Mouse (Mus musculus) myocyte (in vitro differentiated cells): ENCODE results near the gene Dpagt1. TPM values are rescaled to one million over a fixed set of nuclear protein-coding genes. Genes with fewer than 3 reads are reported as not detected.

ENCODE experiments used
- H3K27me3 ChIP-seq: one replicate; pipeline ENCODE4 v1.6.1; 2011; ENCODE audit not compliant: control insufficient read depth, insufficient read depth, insufficient read length
- H3K36me3 ChIP-seq: one replicate; pipeline ENCODE4 v1.6.1; 2011; ENCODE audit not compliant: control insufficient read depth, insufficient read depth
- H3K4me2 ChIP-seq: one replicate; pipeline ENCODE4 v1.6.1; 2011; ENCODE audit warnings: low read depth, control low read depth
- H3K4me3 ChIP-seq: one replicate; pipeline ENCODE4 v1.5.1; 2011; ENCODE audit warnings: mild to moderate bottlenecking, control low read depth, moderate library complexity
- H3K79me2 ChIP-seq: one replicate; pipeline ENCODE4 v1.6.1; 2011; ENCODE audit not compliant: control insufficient read depth, insufficient read depth
- H3ac ChIP-seq: one replicate; pipeline ENCODE4 v1.6.1; 2011; ENCODE audit not compliant: control insufficient read depth, insufficient read length
- CEBPB ChIP-seq: IDR thresholded peaks from 2 replicates; pipeline ENCODE4 v1.6.1; 2011; ENCODE audit warnings: mild to moderate bottlenecking, moderate library complexity; ENCODE audit not compliant: poor library complexity, insufficient read depth, severe bottlenecking
- E2F4 ChIP-seq: IDR thresholded peaks from one replicate; pipeline ENCODE4 v1.6.1; 2011; ENCODE audit warnings: mild to moderate bottlenecking, control low read depth, moderate library complexity; ENCODE audit not compliant: insufficient read depth
- MAX ChIP-seq: IDR thresholded peaks from one replicate; pipeline ENCODE4 v1.6.1; 2011; ENCODE audit warnings: low read depth, mild to moderate bottlenecking, control low read depth
- MYOD1 ChIP-seq, 3 experiments: IDR thresholded peaks; one replicate each; pipeline ENCODE4 v1.6.1; 2011; ENCODE audit warnings: control low read depth in 2 of 3, low read depth in 2 of 3, mild to moderate bottlenecking in 2 of 3, moderate library complexity in 1 of 3; ENCODE audit not compliant: insufficient read length in 2 of 3, control insufficient read depth in 1 of 3
- MYOG ChIP-seq, 3 experiments: IDR thresholded peaks; one replicate each; pipeline ENCODE4 v1.6.1; 2011; ENCODE audit warnings: control low read depth in 2 of 3, low read depth in 2 of 3, mild to moderate bottlenecking in 2 of 3; ENCODE audit not compliant: insufficient read length in 2 of 3, control insufficient read depth in 1 of 3, insufficient read depth in 1 of 3
- POLR2A ChIP-seq: IDR thresholded peaks from one replicate; pipeline ENCODE4 v1.6.1; 2011; ENCODE audit warnings: low read depth, mild to moderate bottlenecking, control low read depth, moderate library complexity; ENCODE audit not compliant: insufficient read length
- POLR2AphosphoS2 ChIP-seq: IDR thresholded peaks from one replicate; pipeline ENCODE4 v1.6.1; 2011; ENCODE audit warnings: low read depth, control low read depth; ENCODE audit not compliant: insufficient read length
- REST ChIP-seq: IDR thresholded peaks from one replicate; pipeline ENCODE4 v1.6.1; 2011; ENCODE audit warnings: mild to moderate bottlenecking, control low read depth, moderate library complexity; ENCODE audit not compliant: insufficient read depth, insufficient read length
- SRF ChIP-seq: IDR thresholded peaks from one replicate; pipeline ENCODE4 v1.6.1; 2011; ENCODE audit warnings: low read depth; ENCODE audit not compliant: control insufficient read depth, insufficient read length
- TCF12 ChIP-seq: IDR thresholded peaks from one replicate; pipeline ENCODE4 v1.6.1; 2011; ENCODE audit warnings: mild to moderate bottlenecking, control low read depth; ENCODE audit not compliant: poor library complexity, insufficient read depth, severe bottlenecking
- TCF3 ChIP-seq: IDR thresholded peaks from one replicate; pipeline ENCODE4 v1.6.1; 2011; ENCODE audit warnings: low read depth, control low read depth; ENCODE audit not compliant: insufficient read length
- USF1 ChIP-seq: IDR thresholded peaks from one replicate; pipeline ENCODE4 v1.6.1; 2011; ENCODE audit warnings: low read depth, mild to moderate bottlenecking, control low read depth, moderate library complexity
- polyA plus RNA-seq: library from polyadenylated mRNA; unstranded; fragments of >200 nt; fragmentation: generic; extraction: Trizol; gene quantifications from one replicate; pipeline ENCODE4 v1.2.1, GENCODE M21; 2012; ENCODE audit warnings: missing spikeins

Dpagt1 gene
- polyA plus RNA-seq, 1 experiment: 26.3 TPM

DNA sequence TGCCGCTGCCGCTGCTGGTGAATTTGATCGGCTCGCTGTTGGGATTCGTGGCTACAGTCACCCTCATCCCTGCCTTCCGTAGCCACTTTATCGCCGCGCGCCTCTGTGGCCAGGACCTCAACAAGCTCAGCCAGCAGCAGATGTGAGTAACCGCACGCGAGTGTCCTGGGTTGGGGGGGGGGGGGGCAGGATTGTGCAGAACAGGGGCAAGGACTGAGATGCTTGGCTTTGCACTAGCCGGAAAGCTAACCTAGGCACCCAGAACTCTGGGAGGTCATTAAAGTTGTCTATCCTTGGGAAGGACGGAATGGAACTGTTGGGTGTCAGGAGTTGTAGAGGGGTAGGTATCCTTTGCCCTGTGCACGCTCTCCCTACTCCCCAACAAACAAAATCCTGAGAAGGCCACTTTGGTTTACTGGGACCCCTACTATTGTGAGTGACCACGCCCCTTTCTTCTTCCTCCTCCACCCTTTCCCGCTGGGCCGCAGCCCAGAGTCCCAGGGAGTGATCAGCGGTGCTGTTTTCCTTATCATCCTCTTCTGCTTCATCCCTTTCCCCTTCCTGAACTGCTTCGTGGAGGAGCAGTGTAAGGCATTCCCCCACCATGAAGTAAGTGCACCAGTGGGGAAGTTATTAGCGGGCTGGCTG lies 1.4 kb downstream of the Dpagt1 start:
- no peak for TF ChIP-seq POLR2AphosphoS2
- no peak for TF ChIP-seq REST
- TF ChIP-seq TCF12: no peak
- TF ChIP-seq SRF: no peak
- no peak for TF ChIP-seq MYOD1 (IDR thresholded peaks at IDR 0.05; ENCODE audit: control insufficient read depth in 1 of 3, insufficient read length in 2 of 3, low read depth in 2 of 3)
- no peak for TF ChIP-seq TCF3
- no peak for TF ChIP-seq MYOG (IDR thresholded peaks at IDR 0.05; ENCODE audit: control insufficient read depth in 1 of 3, insufficient read depth in 1 of 3, insufficient read length in 2 of 3, low read depth in 2 of 3)
- TF ChIP-seq POLR2A: no peak
- no peak for TF ChIP-seq MAX
- TF ChIP-seq CEBPB: no peak
- TF ChIP-seq USF1: no peak
- TF ChIP-seq E2F4: no peak
- Histone ChIP-seq H3K4me3 (peak overlapping the region; percentile 67), H3ac (peak overlapping the region; percentile 60), H3K36me3 (peaks cover 21% of the 10 kb centered on the region), H3K27me3 (no peaks in the 10 kb centered on the region), H3K79me2 (peaks cover 11% of the 10 kb centered on the region), H3K4me2 (peak overlapping the region; percentile 70)

DNA sequence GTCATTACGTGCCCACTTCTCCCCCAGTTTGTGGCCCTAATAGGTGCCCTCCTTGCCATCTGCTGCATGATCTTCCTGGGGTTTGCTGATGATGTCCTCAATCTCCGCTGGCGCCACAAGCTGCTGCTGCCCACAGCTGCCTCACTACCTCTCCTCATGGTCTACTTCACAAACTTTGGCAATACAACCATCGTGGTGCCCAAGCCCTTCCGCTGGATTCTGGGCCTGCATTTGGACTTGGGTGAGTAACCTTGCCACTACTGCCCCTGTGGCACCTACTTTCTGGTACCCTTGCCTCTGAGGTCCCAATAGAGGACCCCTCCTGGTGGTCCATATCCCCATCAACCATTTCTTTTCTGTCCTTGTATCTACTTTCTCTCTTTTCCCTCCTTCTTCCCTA lies 2.1 kb downstream of the Dpagt1 start:
- Histone ChIP-seq H3K4me3 (peak overlapping the region; percentile 67), H3K36me3 (peaks cover 29% of the 10 kb centered on the region), H3K4me2 (peak overlapping the region; percentile 70), H3K27me3 (no peaks in the 10 kb centered on the region), H3K79me2 (peaks cover 11% of the 10 kb centered on the region), H3ac (no peak overlapping the region)
- TF ChIP-seq E2F4: no peak

DNA sequence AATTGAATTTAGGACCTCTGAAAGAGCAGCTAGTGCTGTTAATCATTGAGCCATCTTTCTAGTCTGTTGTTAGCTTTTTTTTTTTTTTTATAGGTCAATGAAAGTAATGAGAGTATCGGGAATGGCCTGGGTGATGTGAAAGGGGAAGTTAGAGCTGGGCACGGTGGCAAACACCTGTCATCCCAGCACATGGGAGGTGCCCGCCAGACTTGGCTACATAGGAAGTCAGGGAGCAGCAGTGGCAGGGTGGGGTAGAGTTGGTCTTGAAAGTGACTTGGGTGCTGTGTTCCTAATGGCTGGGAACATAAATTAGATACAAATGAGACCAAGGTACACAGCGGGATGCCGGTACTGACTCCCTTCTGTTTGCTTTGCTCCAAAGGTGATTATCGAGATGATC lies 4.9 kb downstream of the Dpagt1 start:
- Histone ChIP-seq H3K4me2 (no peak overlapping the region), H3K4me3 (no peak overlapping the region), H3ac (no peak overlapping the region), H3K36me3 (peaks cover 37% of the 10 kb centered on the region), H3K79me2 (peaks cover 18% of the 10 kb centered on the region), H3K27me3 (no peaks in the 10 kb centered on the region)
- TF ChIP-seq MAX: no peak

DNA sequence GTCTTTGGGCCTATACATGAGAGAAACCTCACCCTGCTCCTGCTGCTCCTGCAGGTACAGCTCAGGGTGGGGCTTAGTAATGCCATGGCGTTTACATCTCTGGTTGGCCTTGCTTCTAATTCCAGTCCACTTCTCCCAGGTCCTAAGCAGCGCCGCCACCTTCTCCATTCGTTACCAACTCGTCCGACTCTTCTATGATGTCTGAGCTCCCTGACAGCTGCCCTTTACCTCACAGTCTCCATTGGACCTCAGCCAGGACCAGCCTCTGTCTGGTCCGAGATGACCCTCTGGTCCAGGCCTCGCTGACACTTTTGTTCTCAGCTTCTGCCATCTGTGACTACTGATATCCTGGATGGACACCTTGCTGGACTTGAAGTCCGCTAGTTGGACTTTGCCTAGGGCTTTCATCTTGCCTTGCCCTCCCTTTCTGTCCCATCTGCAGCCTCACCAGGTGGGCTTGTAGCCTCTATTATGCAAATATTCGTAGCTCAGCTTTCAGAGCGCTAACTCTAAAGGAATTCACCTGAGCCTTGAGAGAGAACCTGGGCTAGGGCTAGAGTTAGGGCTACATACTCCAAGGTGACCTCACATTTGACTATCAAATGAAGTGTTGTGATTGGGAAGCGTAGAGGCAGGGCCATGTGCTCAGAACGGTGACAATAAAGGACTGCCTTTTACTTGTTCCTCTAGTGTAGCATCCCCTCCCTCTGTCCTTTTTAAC lies 7.3 kb downstream of the Dpagt1 start:
- TF ChIP-seq POLR2AphosphoS2 (no peak), POLR2A (no peak), SRF (no peak), E2F4 (no peak), MYOG (IDR thresholded peaks at IDR 0.05; ENCODE audit: control insufficient read depth in 1 of 3, insufficient read depth in 1 of 3, insufficient read length in 2 of 3, low read depth in 2 of 3) (no peak), TCF3 (no peak), TCF12 (no peak), REST (no peak), MYOD1 (IDR thresholded peaks at IDR 0.05; ENCODE audit: control insufficient read depth in 1 of 3, insufficient read length in 2 of 3, low read depth in 2 of 3) (no peak), CEBPB (no peak), USF1 (no peak), MAX (no peak)
- Histone ChIP-seq H3K4me2 (no peak overlapping the region), H3K79me2 (peaks cover 27% of the 10 kb centered on the region), H3K4me3 (no peak overlapping the region), H3K36me3 (peaks cover 48% of the 10 kb centered on the region), H3K27me3 (no peaks in the 10 kb centered on the region), H3ac (no peak overlapping the region)

GRCm38 (mm10) chr9:44334396-44335330 lies 8.8 kb downstream of the Dpagt1 start, which contains the start of gene H2afx:
H2afx (plus strand) TSS chr9:44334694.
- Histone ChIP-seq H3ac (peak within 1 kb of the TSS; percentile 86), H3K79me2 (peaks cover 23% of the 10 kb centered on the region), H3K36me3 (peaks cover 42% of the 10 kb centered on the region), H3K27me3 (no peaks in the 10 kb centered on the region), H3K4me2 (peak within 1 kb of the TSS; percentile 80), H3K4me3 (peak within 1 kb of the TSS; percentile 76)
- TF ChIP-seq SRF (no peak), REST (peak; percentile 51), POLR2AphosphoS2 (peak; percentile 94), TCF3 (no peak), TCF12 (no peak), USF1 (no peak), POLR2A (peak; percentile 88), E2F4 (peak; percentile 100), MYOD1 (IDR thresholded peaks at IDR 0.05; ENCODE audit: control insufficient read depth in 1 of 3, insufficient read length in 2 of 3, low read depth in 2 of 3) (peak in 1 of 3 experiments; percentile 17), MYOG (IDR thresholded peaks at IDR 0.05; ENCODE audit: control insufficient read depth in 1 of 3, insufficient read depth in 1 of 3, insufficient read length in 2 of 3, low read depth in 2 of 3) (peak in 2 of 3 experiments; percentile 3 to 19), CEBPB (no peak), MAX (no peak)
